Mouse (Mus musculus): ENCODE measurements at regions not wholly inside any gene's neighbourhood (a gene's known extent, or its start where the extent isn't known, plus 50 kb on each side); places are given as distances from the start of the nearest gene placed in this dataset.

DNA sequence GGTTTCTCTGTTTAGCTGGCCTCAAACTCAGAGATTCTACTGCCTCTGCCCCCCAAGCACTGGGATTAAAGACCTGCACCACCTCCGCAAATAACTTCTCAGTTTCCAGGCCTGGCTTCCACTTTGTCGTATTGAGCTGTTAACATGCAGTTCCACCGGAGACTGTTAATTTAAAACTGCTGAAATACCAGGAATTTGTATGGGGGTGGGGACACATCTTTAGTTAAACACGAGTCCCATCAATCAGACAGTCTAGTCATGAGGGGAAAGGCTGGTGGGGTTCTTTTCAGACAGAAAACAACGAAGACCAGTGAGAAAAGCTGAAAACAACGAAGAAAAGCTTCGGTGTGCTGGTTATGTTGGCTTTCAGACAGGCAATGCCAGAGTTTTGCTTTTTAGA is 227.5 kb downstream of the Csl start:
- TF ChIP-seq CTCF (IDR thresholded peaks at IDR 0.05; ENCODE audit: low read depth, low read length) (no peak), POLR2A (IDR thresholded peaks at IDR 0.05; ENCODE audit: borderline replicate concordance, low read depth, low read length) (no peak)

Measured in bone marrow macrophage, adult 2 months (primary cell).